Mouse (Mus musculus): ENCODE data around the gene Mri1. TPM values are rescaled to one million over a fixed set of nuclear protein-coding genes. Genes with fewer than 3 reads are reported as not detected.
A peak's percentile ranks its signal among the peaks of the same experiment; 100 is the strongest.

The Mri1 gene
- total and polyA plus RNA-seq, 3 experiments: 58.6 to 102 (median 62.1) TPM

DNA sequence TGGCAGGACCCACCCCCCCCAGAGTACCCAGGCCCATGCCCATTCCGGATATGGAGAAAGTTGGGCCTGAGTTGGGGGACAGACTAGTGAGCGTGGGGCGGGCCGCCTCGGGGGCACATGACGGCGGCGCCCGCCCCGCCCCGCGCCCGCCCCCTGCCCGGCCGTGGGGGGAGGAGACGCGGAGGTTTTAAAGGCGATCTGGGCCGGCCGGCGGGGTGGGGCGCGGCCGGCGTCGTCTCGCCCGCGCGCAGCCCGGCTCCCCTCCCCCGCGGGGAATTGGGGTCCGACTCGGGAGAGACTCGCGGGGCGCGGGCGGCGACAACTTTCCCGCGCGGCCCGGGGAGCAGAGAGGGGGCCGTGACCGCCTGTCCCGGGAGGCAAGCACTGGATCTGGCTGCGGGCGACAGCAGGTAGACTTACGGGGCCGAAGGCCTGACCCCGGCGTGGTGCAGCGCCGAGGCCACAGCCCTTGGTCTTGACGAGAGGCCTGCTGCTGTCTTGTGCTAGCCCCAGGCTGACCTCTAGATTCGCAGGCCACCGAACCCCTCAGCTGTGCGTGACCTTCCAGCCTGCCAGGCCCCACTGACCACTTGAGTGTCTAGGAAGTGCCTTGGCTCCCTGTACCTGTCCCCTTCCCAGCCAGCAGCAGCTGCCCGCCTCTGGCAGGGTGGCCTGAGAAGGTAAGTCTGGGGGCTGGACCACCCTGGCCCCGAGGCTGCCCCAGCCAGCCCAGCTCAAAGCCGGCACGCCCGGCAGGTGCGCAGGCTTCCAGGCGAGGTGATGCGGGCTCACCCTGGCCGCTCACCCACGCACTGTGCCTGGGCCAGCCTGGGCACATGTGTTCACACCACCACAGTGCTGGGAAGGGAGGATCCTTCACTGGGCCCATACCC, 56.2 kb downstream of the Mri1 start (continued):
- TF ChIP-seq KAT2A (IDR thresholded peaks at IDR 0.05; ENCODE audit: insufficient replicate concordance, low read length) (no peak), TCF12 (IDR thresholded peaks at IDR 0.05; ENCODE audit: low read depth, low read length) (no peak; the same call in 1 of the 2 replicates), NELFE (IDR thresholded peaks at IDR 0.05; ENCODE audit: low read depth, low read length) (peak; percentile 67)

DNA sequence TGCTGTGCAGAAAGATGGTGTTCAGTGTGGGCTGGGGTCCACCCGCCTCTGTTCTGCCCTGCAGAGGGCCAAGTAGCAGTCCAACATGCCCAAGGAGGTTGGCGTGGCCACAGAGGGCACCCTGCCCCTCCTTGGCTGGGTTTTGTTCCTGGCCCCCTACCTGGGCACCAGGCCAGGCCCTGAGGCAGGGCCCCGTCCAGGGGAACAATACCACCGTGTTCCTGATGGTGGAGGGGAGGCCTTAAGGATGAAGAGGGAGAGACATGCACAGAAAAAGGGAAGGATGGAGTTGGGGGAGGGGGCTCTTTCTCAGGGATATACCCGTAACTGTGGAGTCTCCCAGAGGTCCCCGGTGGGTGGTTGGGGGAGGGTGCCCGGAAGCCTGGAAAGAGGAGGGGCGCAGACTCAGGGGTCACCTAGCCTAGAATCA, 57.0 kb downstream of the Mri1 start:
- in situ Hi-C loops (cut with MboI; ENCODE audit: low pct_ligation_motif_present, low pct_unique_long_range_greater_than_20kb, low sequenced_read_pairs) (loop anchor here (25.0 kb wide), 1 partner anchor 162 kb away; no protein-coding TSS in a partner anchor), dilution Hi-C loops (cut with MboI; ENCODE audit: extremely low pct_ligation_motif_present, extremely low pct_unique_long_range_greater_than_20kb, low sequenced_read_pairs) (no loop called here)
- H3K4me1 ChIP-seq (ENCODE audit: control insufficient read depth in 1 of 2, insufficient read depth in 2 of 2): peaks cover 18 to 52% of the 10 kb centered on the region in 2 experiments
- H3K27ac ChIP-seq (ENCODE audit: insufficient read depth, low read depth): peak overlapping the region; percentile 66; the same call in 1 of the 2 replicates
- H3K4me2 ChIP-seq (ENCODE audit: insufficient read depth, low read depth, poor library complexity, severe bottlenecking): peak overlapping the region; percentile 84
- TF ChIP-seq RCOR1 (conservative IDR thresholded peaks at IDR 0.05; ENCODE audit: low read depth, low read length): no peak
- no peak for TF ChIP-seq JUN (IDR thresholded peaks at IDR 0.05; ENCODE audit: insufficient read depth, low read depth, low read length)
- TF ChIP-seq SMC3 (IDR thresholded peaks at IDR 0.05; ENCODE audit: low read depth, low read length): no peak
- no peak for TF ChIP-seq MAX (IDR thresholded peaks at IDR 0.05; ENCODE audit: low read length)
- TF ChIP-seq ETS1 (conservative IDR thresholded peaks at IDR 0.05; ENCODE audit: low read depth, low read length): no peak
- no peak for TF ChIP-seq POLR2A (IDR thresholded peaks at IDR 0.05; ENCODE audit: low read depth, low read length)
- no peak for TF ChIP-seq GABPA (IDR thresholded peaks at IDR 0.05; ENCODE audit: insufficient replicate concordance, low read depth, low read length)
- TF ChIP-seq CTCF (conservative IDR thresholded peaks at IDR 0.05 in 1 of 2, IDR thresholded peaks at IDR 0.05 in 1 of 2; ENCODE audit: low read depth in 2 of 2, low read length in 2 of 2): no peak
- TF ChIP-seq TCF12 (IDR thresholded peaks at IDR 0.05; ENCODE audit: low read depth, low read length): no peak
- no peak for TF ChIP-seq JUND (conservative IDR thresholded peaks at IDR 0.05; ENCODE audit: low read depth, low read length)
- TF ChIP-seq POLR2AphosphoS2 (IDR thresholded peaks at IDR 0.05; ENCODE audit: low read depth, low read length): no peak
- H3K27me3 ChIP-seq (replicated peaks): no peaks in the 10 kb centered on the region
- peaks cover 0 to 8% of the 10 kb centered on the region in 2 experiments for H3K36me3 ChIP-seq (replicated peaks in 1 of 2; ENCODE audit: control insufficient read depth in 1 of 2, insufficient read depth in 1 of 2, low read length in 1 of 2)
- peak overlapping the region in 2 of 3 experiments; percentile 15 to 82 for H3K4me3 ChIP-seq (replicated peaks in 1 of 3; ENCODE audit: low read depth in 2 of 3, low read length in 2 of 3, poor library complexity in 1 of 3)
- DNase-seq (ENCODE audit: extremely low read depth): no peak
- no peaks in the 10 kb centered on the region for H3K9me3 ChIP-seq (replicated peaks; ENCODE audit: low read length)
- peaks cover 15% of the 10 kb centered on the region for H3K79me2 ChIP-seq (replicated peaks; ENCODE audit: control insufficient read depth, extremely low read depth, insufficient read depth, poor library complexity, severe bottlenecking)
- peak overlapping the region; percentile 15 for H3K9ac ChIP-seq (ENCODE audit: insufficient read depth, low read depth)

Other genes with a start within 250 kb of the Mri1 start
- not detected in 2 replicates for gene 2210011C24Rik, start 245.2 kb downstream of the Mri1 start, total RNA-seq (2012; rRNA removed)
- not detected in 2 replicates for gene 2210011C24Rik, start 245.2 kb downstream of the Mri1 start, total RNA-seq (2014; rRNA removed)
- gene 2210011C24Rik, start 245.2 kb downstream of the Mri1 start, polyA plus RNA-seq (2012; ENCODE audit: insufficient read length, low read depth): not detected in 2 replicates
- 0.13 TPM in 2 replicates for gene Palm3, start 235.9 kb downstream of the Mri1 start, total RNA-seq (2012; rRNA removed)
- 0.12 and 0.16 TPM in 2 replicates for gene Palm3, start 235.9 kb downstream of the Mri1 start, total RNA-seq (2014; rRNA removed)
- 0.44 and 0.77 TPM in 2 replicates for gene Palm3, start 235.9 kb downstream of the Mri1 start, polyA plus RNA-seq (2012; ENCODE audit: insufficient read length, low read depth)
- 0.97 and 1.4 TPM in 2 replicates for gene Il27ra, start 214.7 kb downstream of the Mri1 start, total RNA-seq (2012; rRNA removed)
- 2.1 and 2.3 TPM in 2 replicates for gene Il27ra, start 214.7 kb downstream of the Mri1 start, total RNA-seq (2014; rRNA removed)
- 2.4 and 3.0 TPM in 2 replicates for gene Il27ra, start 214.7 kb downstream of the Mri1 start, polyA plus RNA-seq (2012; ENCODE audit: insufficient read length, low read depth)
- gene Rln3, start 212.3 kb downstream of the Mri1 start, total RNA-seq (2012; rRNA removed): not detected in 2 replicates
- not detected in 2 replicates for gene Rln3, start 212.3 kb downstream of the Mri1 start, total RNA-seq (2014; rRNA removed)
- not detected in 2 replicates for gene Rln3, start 212.3 kb downstream of the Mri1 start, polyA plus RNA-seq (2012; ENCODE audit: insufficient read length, low read depth)
- gene Gm10643, start 192.2 kb downstream of the Mri1 start, total RNA-seq (2012; rRNA removed): 0.55 and 0.76 TPM in 2 replicates
- gene Gm10643, start 192.2 kb downstream of the Mri1 start, total RNA-seq (2014; rRNA removed): 0.39 and 0.42 TPM in 2 replicates
- gene Gm10643, start 192.2 kb downstream of the Mri1 start, polyA plus RNA-seq (2012; ENCODE audit: insufficient read length, low read depth): 0.14 TPM in 1 of 2 replicates, not detected in the other
- 9.9 and 10.8 TPM in 2 replicates for gene Rfx1, start 190.5 kb downstream of the Mri1 start, total RNA-seq (2012; rRNA removed)
- 3.2 and 3.5 TPM in 2 replicates for gene Rfx1, start 190.5 kb downstream of the Mri1 start, total RNA-seq (2014; rRNA removed)
- 10.7 and 13.1 TPM in 2 replicates for gene Rfx1, start 190.5 kb downstream of the Mri1 start, polyA plus RNA-seq (2012; ENCODE audit: insufficient read length, low read depth)
- gene Dcaf15, start 152.6 kb downstream of the Mri1 start, total RNA-seq (2012; rRNA removed): 44.3 and 47.9 TPM in 2 replicates
- gene Dcaf15, start 152.6 kb downstream of the Mri1 start, total RNA-seq (2014; rRNA removed): 38.5 and 39.3 TPM in 2 replicates
- 48.3 and 50.7 TPM in 2 replicates for gene Dcaf15, start 152.6 kb downstream of the Mri1 start, polyA plus RNA-seq (2012; ENCODE audit: insufficient read length, low read depth)
- gene Podnl1, start 131.3 kb downstream of the Mri1 start, total RNA-seq (2012; rRNA removed): 0.92 and 0.98 TPM in 2 replicates
- gene Podnl1, start 131.3 kb downstream of the Mri1 start, total RNA-seq (2014; rRNA removed): 1.8 and 2.0 TPM in 2 replicates
- 2.8 TPM in 2 replicates for gene Podnl1, start 131.3 kb downstream of the Mri1 start, polyA plus RNA-seq (2012; ENCODE audit: insufficient read length, low read depth)
- gene Cc2d1a, start 109.4 kb downstream of the Mri1 start, total RNA-seq (2012; rRNA removed): 7.8 and 8.2 TPM in 2 replicates
- gene Cc2d1a, start 109.4 kb downstream of the Mri1 start, total RNA-seq (2014; rRNA removed): 2.5 and 2.8 TPM in 2 replicates
- 10.5 and 11.4 TPM in 2 replicates for gene Cc2d1a, start 109.4 kb downstream of the Mri1 start, polyA plus RNA-seq (2012; ENCODE audit: insufficient read length, low read depth)
- gene 4930432K21Rik, start 109.3 kb downstream of the Mri1 start, total RNA-seq (2012; rRNA removed): 0.04 TPM in 1 of 2 replicates, not detected in the other
- 0.09 TPM in 1 of 2 replicates, not detected in the other for gene 4930432K21Rik, start 109.3 kb downstream of the Mri1 start, total RNA-seq (2014; rRNA removed)
- not detected in 2 replicates for gene 4930432K21Rik, start 109.3 kb downstream of the Mri1 start, polyA plus RNA-seq (2012; ENCODE audit: insufficient read length, low read depth)
- gene Nanos3, start 72.1 kb downstream of the Mri1 start, total RNA-seq (2012; rRNA removed): not detected in 2 replicates
- gene Nanos3, start 72.1 kb downstream of the Mri1 start, total RNA-seq (2014; rRNA removed): not detected in 2 replicates
- not detected in 2 replicates for gene Nanos3, start 72.1 kb downstream of the Mri1 start, polyA plus RNA-seq (2012; ENCODE audit: insufficient read length, low read depth)
- 6.3 and 9.7 TPM in 2 replicates for gene Zswim4, start 20.3 kb downstream of the Mri1 start, total RNA-seq (2012; rRNA removed)
- gene Zswim4, start 20.3 kb downstream of the Mri1 start, total RNA-seq (2014; rRNA removed): 4.7 and 4.9 TPM in 2 replicates
- gene Zswim4, start 20.3 kb downstream of the Mri1 start, polyA plus RNA-seq (2012; ENCODE audit: insufficient read length, low read depth): 6.5 and 9.1 TPM in 2 replicates
- 225 and 266 TPM in 2 replicates for gene D8Ertd738e, start 7.6 kb downstream of the Mri1 start, total RNA-seq (2012; rRNA removed)
- 213 and 228 TPM in 2 replicates for gene D8Ertd738e, start 7.6 kb downstream of the Mri1 start, total RNA-seq (2014; rRNA removed)
- 217 and 262 TPM in 2 replicates for gene D8Ertd738e, start 7.6 kb downstream of the Mri1 start, polyA plus RNA-seq (2012; ENCODE audit: insufficient read length, low read depth)
- gene Ccdc130, start 13.1 kb upstream of the Mri1 start, total RNA-seq (2012; rRNA removed): 7.8 and 13.2 TPM in 2 replicates
- gene Ccdc130, start 13.1 kb upstream of the Mri1 start, total RNA-seq (2014; rRNA removed): 5.7 and 6.0 TPM in 2 replicates
- 10.7 and 13.0 TPM in 2 replicates for gene Ccdc130, start 13.1 kb upstream of the Mri1 start, polyA plus RNA-seq (2012; ENCODE audit: insufficient read length, low read depth)
- gene Cacna1a, start 131.1 kb upstream of the Mri1 start, total RNA-seq (2012; rRNA removed): 6.9 and 9.1 TPM in 2 replicates
- 2.6 and 2.7 TPM in 2 replicates for gene Cacna1a, start 131.1 kb upstream of the Mri1 start, total RNA-seq (2014; rRNA removed)
- 8.2 and 9.4 TPM in 2 replicates for gene Cacna1a, start 131.1 kb upstream of the Mri1 start, polyA plus RNA-seq (2012; ENCODE audit: insufficient read length, low read depth)